Mouse (Mus musculus) testis, adult 2 months (tissue): ENCODE data around the gene C1qc. TPM values are rescaled to one million over a fixed set of nuclear protein-coding genes. Genes with fewer than 3 reads are reported as not detected.

Source experiments
- H3K27ac ChIP-seq: fragments of 200-500 bp; 2 replicates; pipeline ENCODE4 v1.5.1; 2012; ENCODE audit warnings: low read depth, low read length; ENCODE audit not compliant: control insufficient read depth, insufficient read depth
- H3K27me3 ChIP-seq: fragments of 200-500 bp; 2 replicates; pipeline ENCODE4 v1.6.1; 2012; ENCODE audit warnings: mild to moderate bottlenecking, low read length, moderate library complexity; ENCODE audit not compliant: control insufficient read depth, insufficient read depth
- H3K36me3 ChIP-seq: fragments of 200-500 bp; 2 replicates; pipeline ENCODE4 v1.6.1; 2012; ENCODE audit warnings: mild to moderate bottlenecking, low read length; ENCODE audit not compliant: control insufficient read depth, insufficient read depth
- H3K4me1 ChIP-seq: fragments of 200-500 bp; 2 replicates; pipeline ENCODE4 v1.6.1; 2012; ENCODE audit warnings: low read length; ENCODE audit not compliant: control insufficient read depth, insufficient read depth
- H3K4me3 ChIP-seq: fragments of 200-500 bp; 2 replicates; pipeline ENCODE4 v1.5.1; 2012; ENCODE audit warnings: low read depth, mild to moderate bottlenecking, low read length, moderate library complexity, mixed read lengths; ENCODE audit not compliant: control insufficient read depth
- CTCF ChIP-seq: fragments of 200-500 bp; IDR thresholded peaks from 2 replicates; pipeline ENCODE4 v1.5.1; 2012; ENCODE audit warnings: low read depth, mild to moderate bottlenecking, inconsistent platforms, low read length, moderate library complexity; ENCODE audit not compliant: control insufficient read depth, insufficient read depth, insufficient replicate concordance
- POLR2A ChIP-seq: fragments of 200-500 bp; IDR thresholded peaks from 2 replicates; pipeline ENCODE4 v1.6.1; 2012; ENCODE audit warnings: low read depth, mild to moderate bottlenecking, inconsistent platforms, low read length, moderate library complexity; ENCODE audit not compliant: control insufficient read depth
- polyA plus RNA-seq: library from polyadenylated mRNA; depleted of rRNA; stranded (reverse); fragments of >200 nt; gene quantifications from 2 replicates; pipeline ENCODE4 v1.2.3, GENCODE M21; 2012

C1qc gene
- polyA plus RNA-seq, 1 experiment, result 10.9 TPM

DNA sequence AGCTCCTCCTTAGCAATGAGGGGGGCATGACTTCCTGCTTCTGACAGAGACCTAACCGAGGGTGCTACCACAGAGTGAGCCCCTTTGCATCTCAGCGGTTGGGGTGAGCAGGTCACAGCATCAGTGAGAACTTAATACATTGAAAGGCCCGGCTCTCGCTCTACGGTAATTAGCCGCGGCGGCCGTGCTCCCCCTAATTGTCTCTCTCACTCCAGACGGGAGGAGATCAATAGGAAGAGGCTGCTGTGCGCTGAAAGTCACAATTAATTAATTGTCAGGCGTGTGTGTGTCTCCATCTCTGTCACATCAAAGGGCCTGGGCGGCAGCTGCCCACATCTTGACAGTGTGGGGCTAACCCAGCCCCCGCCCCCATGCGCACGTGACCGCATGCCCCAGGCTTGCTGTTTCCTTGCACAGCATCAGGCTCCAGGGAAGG lies 18.4 kb upstream of the C1qc start:
- H3K27me3 ChIP-seq, result no peaks in the 10 kb centered on the region
- no peak overlapping the region for H3K4me3 ChIP-seq
- no peaks in the 10 kb centered on the region for H3K36me3 ChIP-seq
- TF ChIP-seq POLR2A (no peak), CTCF (no peak)
- H3K27ac ChIP-seq, result no peak overlapping the region
- H3K4me1 ChIP-seq, result no peaks in the 10 kb centered on the region

DNA sequence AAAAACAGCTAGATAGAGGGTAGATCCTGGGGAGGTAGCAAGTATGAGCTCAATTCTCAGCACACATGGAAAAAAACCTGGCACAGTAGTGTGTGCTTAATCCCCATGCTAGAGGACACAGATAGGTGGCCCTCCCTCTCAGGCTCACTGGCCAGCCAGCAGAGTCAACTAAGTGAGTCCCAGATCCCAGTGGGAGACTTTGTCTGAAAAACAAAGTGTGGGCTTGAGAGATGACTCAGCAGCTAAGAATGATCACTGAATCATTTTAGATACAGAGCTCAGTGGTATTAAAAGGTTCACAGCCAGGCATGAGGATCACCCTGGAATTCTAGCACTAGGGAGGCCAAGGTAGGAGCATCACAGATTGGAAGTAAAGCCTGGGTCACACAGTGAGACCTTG lies 14.9 kb upstream of the C1qc start:
- H3K36me3 ChIP-seq, result no peaks in the 10 kb centered on the region

DNA sequence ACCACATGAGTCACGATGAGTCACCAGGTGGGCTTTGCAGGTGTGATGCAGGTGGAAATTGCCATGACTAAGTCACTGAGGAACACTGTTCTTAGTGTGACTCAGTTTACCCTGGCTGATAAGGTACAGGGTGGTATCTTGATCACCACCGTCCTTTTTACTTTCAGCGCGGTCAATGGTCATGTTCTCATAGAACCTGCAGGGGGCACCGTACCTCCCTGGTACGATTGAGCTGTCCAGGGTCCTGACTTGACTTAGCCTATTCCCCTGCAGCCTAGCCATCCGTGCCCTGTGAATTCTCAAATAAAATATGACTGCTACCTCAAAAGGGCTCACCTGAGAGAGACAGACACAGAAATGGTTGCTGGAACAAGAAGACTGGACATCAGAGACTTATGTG lies 14.2 kb upstream of the C1qc start:
- Histone ChIP-seq H3K36me3 (no peaks in the 10 kb centered on the region), H3K27me3 (no peaks in the 10 kb centered on the region; the same call in 1 of the 2 replicates), H3K4me1 (no peaks in the 10 kb centered on the region), H3K27ac (no peak overlapping the region), H3K4me3 (no peak overlapping the region)
- TF ChIP-seq CTCF (peak; percentile 90; the same call in 1 of the 2 replicates), POLR2A (no peak)

More for the DNA sequence above, 14.9 kb upstream of the C1qc start:
- H3K27ac ChIP-seq, result no peak overlapping the region
- no peak for TF ChIP-seq CTCF
- no peak for TF ChIP-seq POLR2A
- H3K27me3 ChIP-seq, result no peaks in the 10 kb centered on the region; the same call in 1 of the 2 replicates
- no peaks in the 10 kb centered on the region for H3K4me1 ChIP-seq
- H3K4me3 ChIP-seq, result no peak overlapping the region

DNA sequence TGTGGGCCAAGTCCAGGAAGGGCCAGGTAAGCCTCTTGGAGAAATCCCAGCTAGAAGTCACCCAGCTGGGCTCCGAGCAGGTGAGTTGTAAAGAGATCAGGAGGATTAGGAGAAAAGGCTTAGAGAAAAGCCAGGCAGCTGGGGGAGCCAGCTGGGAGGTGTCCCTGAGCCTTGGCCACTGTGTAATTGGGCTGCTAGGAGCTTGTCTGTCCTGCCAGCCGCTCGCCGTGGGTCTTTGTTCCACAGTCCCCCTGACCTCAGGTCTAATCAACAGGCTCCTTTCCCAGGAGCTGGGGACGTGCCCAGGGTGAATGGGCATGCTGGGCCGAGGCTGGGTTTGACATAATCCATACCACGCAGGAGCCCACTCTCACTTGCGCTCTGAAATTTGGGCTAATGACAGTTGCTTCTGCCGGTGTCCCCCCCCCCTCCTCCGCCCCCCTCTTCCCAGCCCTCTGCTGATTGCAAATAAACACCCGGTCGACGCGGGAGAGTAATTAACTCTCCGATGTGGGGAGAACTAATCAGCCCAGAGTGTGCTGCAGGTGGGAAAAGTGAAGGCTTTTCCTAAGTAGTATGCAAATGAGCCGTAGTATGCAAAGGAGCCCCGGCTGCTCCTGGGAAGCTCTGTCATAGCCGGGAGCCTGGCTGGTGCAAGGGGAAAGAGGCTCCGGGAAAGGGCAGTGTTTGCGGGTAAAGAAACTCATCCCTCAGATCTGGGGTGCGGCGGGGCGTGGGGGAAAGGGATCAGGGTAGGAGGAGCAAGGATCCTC lies 12.1 kb upstream of the C1qc start:
- Histone ChIP-seq H3K4me3 (no peak overlapping the region), H3K4me1 (no peaks in the 10 kb centered on the region), H3K36me3 (no peaks in the 10 kb centered on the region), H3K27me3 (no peaks in the 10 kb centered on the region; the same call in 1 of the 2 replicates), H3K27ac (no peak overlapping the region)
- TF ChIP-seq POLR2A (no peak), CTCF (no peak)

DNA sequence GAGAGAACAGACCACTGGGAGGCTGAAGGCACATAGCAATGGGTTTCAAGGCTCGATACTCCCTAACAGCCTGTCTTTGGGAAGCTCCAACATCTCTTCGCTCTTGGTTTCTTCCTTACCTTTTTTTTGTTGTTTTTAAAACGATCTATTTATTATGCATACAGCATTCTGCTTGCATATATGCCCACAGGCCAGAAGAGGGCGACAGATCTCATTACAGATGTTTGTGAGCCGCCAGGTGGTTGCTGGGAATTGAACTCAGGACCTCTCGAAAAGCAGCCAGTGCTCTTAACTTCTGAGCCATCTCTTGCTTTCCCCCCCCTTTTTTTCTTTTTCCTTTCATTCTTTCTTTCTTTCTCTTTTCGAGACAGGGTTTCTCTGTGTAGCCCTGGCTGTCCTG lies 6.3 kb upstream of the C1qc start:
- H3K27me3 ChIP-seq, result no peaks in the 10 kb centered on the region
- no peaks in the 10 kb centered on the region for H3K36me3 ChIP-seq
- no peaks in the 10 kb centered on the region; the same call in 1 of the 2 replicates for H3K4me1 ChIP-seq
- H3K27ac ChIP-seq, result no peak overlapping the region
- TF ChIP-seq POLR2A (no peak), CTCF (no peak)
- H3K4me3 ChIP-seq, result no peak overlapping the region

DNA sequence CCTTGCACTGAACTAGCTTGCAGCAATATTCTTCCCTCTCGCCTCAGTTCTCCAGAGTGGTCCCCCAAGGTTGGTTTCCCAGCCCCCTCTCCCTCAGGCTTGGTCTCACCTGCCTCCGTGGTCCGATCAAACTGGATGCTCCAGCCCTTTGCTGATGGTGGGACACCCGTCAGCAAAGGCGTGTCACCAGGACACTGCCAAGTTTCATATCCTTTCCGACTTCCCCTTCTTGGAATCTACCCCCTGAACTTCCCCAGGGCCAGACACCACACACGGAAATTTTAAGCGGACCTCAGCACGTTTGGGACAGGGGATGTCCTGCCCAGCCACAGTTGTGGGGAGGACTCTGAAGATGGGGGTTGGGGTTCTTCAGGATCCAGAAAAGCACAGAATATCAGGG lies 5.8 kb upstream of the C1qc start, which contains the start of gene C1qa:
Gene C1qa, minus strand, starts transcription at position 167 of the 400 bp plus-strand sequence.
- H3K4me3 ChIP-seq, result peak within 1 kb of the TSS; percentile 3; the same call in 1 of the 2 replicates
- no peaks in the 10 kb centered on the region for H3K27me3 ChIP-seq
- H3K27ac ChIP-seq, result no peak within 1 kb of the TSS; the same call in none of the 2 replicates
- H3K36me3 ChIP-seq, result no peaks in the 10 kb centered on the region
- TF ChIP-seq POLR2A, result no peak
- no peak for TF ChIP-seq CTCF
- H3K4me1 ChIP-seq, result no peaks in the 10 kb centered on the region; the same call in 1 of the 2 replicates

DNA sequence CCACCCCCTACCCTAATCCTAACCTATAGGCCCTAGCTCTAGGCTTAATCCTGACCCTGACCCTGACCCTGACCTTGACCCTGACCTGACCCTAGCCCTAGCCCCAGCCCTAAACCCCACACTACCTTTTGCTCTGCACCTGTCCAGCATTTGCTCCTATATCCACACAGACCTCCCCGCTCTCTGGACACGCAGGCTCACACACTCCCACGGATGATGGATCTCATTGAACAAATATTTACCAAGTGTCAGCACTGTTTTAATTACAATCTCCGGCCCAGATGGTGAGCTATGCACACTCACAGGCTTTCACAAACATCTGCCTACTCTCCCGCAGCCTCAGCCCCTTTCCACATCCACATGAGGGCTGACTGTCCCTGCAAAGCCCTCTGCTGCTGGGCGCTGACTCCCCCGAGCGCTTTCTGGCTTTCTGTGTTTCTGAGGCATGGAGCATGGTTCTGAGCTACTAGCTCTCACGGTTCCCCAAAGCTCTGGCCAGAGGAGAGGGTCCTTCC lies 5.3 kb upstream of the C1qc start:
- Histone ChIP-seq H3K27ac (no peak overlapping the region; the same call in none of the 2 replicates), H3K27me3 (no peaks in the 10 kb centered on the region), H3K4me1 (no peaks in the 10 kb centered on the region; the same call in 1 of the 2 replicates), H3K4me3 (peak overlapping the region; percentile 3; the same call in 1 of the 2 replicates), H3K36me3 (no peaks in the 10 kb centered on the region)
- TF ChIP-seq POLR2A (no peak), CTCF (no peak)
